Mouse (Mus musculus): ENCODE data around the gene Syn3. TPM values are rescaled to one million over a fixed set of nuclear protein-coding genes. Genes with fewer than 3 reads are reported as not detected.
A peak's percentile ranks its signal among the peaks of the same experiment; 100 is the strongest.

Syn3 gene
- polyA plus RNA-seq, 1 experiment from 2014 or later, result 4.5 TPM

DNA sequence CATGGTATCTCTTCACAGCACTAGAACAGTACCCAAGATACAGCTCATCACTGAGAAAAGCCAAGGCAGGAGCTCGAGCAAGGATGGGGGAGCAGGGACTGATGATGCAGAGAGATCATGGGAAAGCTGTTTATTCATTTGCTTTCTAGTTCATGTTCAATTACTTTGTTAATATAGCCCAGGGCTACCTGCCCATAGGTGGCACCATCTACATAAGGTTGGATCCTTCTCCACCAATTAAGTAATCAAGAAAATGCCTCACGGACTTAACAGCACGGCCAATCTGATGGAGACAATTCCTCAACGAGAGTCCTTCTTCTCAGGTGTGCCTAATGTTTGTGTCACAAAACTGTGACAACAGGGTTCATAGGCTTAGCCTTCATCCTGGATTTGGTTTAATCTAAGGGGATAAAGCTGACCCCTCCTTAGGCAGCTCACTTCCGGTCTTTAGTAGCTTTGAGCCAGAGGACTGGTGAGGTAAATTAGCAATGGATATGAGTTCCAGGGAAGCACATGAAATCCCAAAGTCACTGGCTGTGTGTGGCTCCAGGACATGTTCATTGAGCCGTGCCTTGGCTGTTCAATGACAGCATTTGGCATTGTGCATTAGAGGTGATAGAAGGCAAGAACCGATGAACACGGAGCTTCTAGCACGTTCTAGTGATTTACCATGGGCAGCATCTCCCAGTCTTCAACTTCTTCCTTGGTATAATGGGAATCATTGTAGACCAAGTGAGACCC, 423.6 kb downstream of the Syn3 start:
- DNase-seq (ENCODE audit: extremely low spot score, low spot score), result no peak
- no peaks in the 10 kb centered on the region for H3K4me1 ChIP-seq
- WGBS, result 88% methylated on average over 9 of the region's 9 CpGs
- H3K36me3 ChIP-seq (replicated peaks), result no peaks in the 10 kb centered on the region
- H3K27me3 ChIP-seq (ENCODE audit: poor library complexity, severe bottlenecking), result no peaks in the 10 kb centered on the region
- no peak overlapping the region for H3K27ac ChIP-seq
- H3K9me3 ChIP-seq, result peaks cover 7% of the 10 kb centered on the region; the same call in 1 of the 2 replicates
- no peak overlapping the region for H3K4me3 ChIP-seq

DNA sequence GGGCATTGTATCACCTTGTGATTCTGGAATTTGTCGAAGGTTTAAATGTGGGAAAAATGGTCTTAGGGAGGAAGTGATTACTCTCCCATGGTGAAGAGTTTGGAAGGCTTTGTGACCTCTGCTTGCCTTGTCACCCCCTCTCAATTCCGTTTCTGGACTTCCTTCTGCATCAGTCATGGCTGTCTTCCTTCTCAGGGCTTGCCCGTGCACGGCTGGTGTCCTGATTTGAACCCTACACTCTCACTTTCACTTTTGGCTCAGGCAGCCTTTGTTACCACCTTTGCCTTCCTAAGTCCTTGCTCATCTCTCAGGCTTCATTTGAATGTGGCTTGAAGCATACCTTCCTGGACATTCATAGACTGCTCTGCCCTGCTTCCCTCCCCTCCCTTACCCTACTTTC, 424.6 kb downstream of the Syn3 start:
- H3K27me3 ChIP-seq (ENCODE audit: poor library complexity, severe bottlenecking), result no peaks in the 10 kb centered on the region
- no peaks in the 10 kb centered on the region for H3K36me3 ChIP-seq (replicated peaks)
- no peak overlapping the region for H3K27ac ChIP-seq
- H3K4me3 ChIP-seq, result no peak overlapping the region
- WGBS, result 88% methylated on average over 4 of the region's 4 CpGs
- peaks cover 9% of the 10 kb centered on the region for H3K4me1 ChIP-seq
- DNase-seq (ENCODE audit: extremely low spot score, low spot score), result no peak
- H3K9me3 ChIP-seq, result peaks cover 7% of the 10 kb centered on the region; the same call in 1 of the 2 replicates

DNA sequence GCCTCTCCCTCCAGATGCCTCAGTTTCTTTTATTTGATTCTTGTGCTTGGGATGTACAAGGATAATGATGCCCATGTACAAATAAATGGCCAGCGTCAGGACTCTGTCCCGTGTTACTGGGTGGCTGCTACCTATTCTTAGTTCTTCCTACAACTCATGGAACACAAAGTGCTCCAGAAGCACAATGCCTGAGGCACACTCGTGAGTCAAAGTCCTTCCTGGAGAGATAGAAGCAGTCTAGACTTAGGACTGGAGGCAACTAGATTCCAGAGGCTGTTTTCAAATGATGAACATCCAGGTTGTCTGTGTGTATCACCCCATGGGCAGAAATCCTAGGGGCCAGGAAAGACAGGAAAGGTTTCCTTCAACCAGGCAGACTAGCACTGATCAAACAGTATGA, 427.9 kb downstream of the Syn3 start:
- no peak overlapping the region for H3K27ac ChIP-seq
- H3K27me3 ChIP-seq (ENCODE audit: poor library complexity, severe bottlenecking), result no peaks in the 10 kb centered on the region
- no peak for DNase-seq (ENCODE audit: extremely low spot score, low spot score)

DNA sequence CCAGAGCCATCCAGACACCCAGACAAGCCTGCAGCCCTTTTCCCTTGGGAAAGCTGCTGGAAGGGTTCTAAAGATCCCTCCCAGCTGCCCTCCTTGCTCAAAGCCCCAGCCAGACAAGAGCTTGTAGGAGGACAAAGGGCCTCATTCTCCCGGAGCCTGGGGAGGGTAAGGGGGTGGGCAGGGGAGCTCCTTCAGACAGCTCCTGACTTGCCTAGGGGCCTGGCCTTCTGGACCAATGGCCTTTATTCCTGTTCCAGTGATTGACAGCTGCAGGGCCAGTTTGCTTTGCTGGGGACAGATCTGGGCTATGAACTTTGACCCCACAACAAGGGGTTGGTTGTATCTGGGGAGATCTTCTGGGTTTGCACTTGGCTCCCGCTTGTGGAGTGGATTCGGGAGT, 429.4 kb downstream of the Syn3 start:
- Histone ChIP-seq H3K4me3 (no peak overlapping the region), H3K27ac (peak overlapping the region; percentile 80), H3K4me1 (peaks cover 28% of the 10 kb centered on the region), H3K9me3 (peaks cover 7% of the 10 kb centered on the region; the same call in 1 of the 2 replicates), H3K36me3 (replicated peaks) (no peaks in the 10 kb centered on the region), H3K27me3 (ENCODE audit: poor library complexity, severe bottlenecking) (no peaks in the 10 kb centered on the region)
- DNase-seq (ENCODE audit: extremely low spot score, low spot score), result peak; percentile 58
- WGBS, result 21% methylated on average over 3 of the region's 3 CpGs

More for the DNA sequence above, 427.9 kb downstream of the Syn3 start:
- WGBS, result 90% methylated on average over 3 of the region's 3 CpGs
- no peaks in the 10 kb centered on the region for H3K36me3 ChIP-seq (replicated peaks)
- peaks cover 23% of the 10 kb centered on the region for H3K4me1 ChIP-seq
- peaks cover 7% of the 10 kb centered on the region; the same call in 1 of the 2 replicates for H3K9me3 ChIP-seq
- no peak overlapping the region for H3K4me3 ChIP-seq

- no peak for DNase-seq (ENCODE audit: extremely low spot score, low spot score)
- Histone ChIP-seq H3K4me1 (peaks cover 28% of the 10 kb centered on the region), H3K27me3 (ENCODE audit: poor library complexity, severe bottlenecking) (no peaks in the 10 kb centered on the region), H3K4me3 (no peak overlapping the region), H3K9me3 (no peaks in the 10 kb centered on the region), H3K36me3 (replicated peaks) (no peaks in the 10 kb centered on the region), H3K27ac (peak overlapping the region; percentile 80)
- WGBS, result 60% methylated on average over 10 of the region's 10 CpGs
Measured at GRCm38 (mm10) chr10:86067911-86068310, 430.8 kb downstream of the Syn3 start.

DNA sequence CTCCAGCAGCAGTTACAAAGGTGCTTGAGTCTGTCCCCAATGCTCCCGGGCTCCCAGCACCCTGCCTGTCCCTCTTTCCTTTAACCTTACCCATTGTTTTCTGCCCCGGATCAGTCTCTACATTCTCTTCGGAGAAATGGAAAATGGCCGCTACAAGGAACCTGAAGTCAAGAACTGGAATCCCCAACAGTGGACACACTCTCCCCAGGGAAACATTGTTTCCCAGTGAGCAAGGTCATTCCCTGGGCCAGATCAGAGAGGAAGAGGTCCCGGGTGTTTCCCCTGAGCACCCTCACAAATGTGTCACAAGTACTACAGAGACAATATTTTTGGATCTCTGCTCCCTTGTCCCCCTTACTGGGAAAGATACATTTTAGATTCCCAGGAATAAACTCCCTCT, 432.0 kb downstream of the Syn3 start:
- no peak overlapping the region for H3K4me3 ChIP-seq
- H3K27ac ChIP-seq, result no peak overlapping the region
- WGBS, result 85% methylated on average over 5 of the region's 5 CpGs
- no peak for DNase-seq (ENCODE audit: extremely low spot score, low spot score)
- H3K27me3 ChIP-seq (ENCODE audit: poor library complexity, severe bottlenecking), result no peaks in the 10 kb centered on the region
- peaks cover 28% of the 10 kb centered on the region for H3K4me1 ChIP-seq
- H3K36me3 ChIP-seq (replicated peaks), result no peaks in the 10 kb centered on the region
- no peaks in the 10 kb centered on the region for H3K9me3 ChIP-seq

DNA sequence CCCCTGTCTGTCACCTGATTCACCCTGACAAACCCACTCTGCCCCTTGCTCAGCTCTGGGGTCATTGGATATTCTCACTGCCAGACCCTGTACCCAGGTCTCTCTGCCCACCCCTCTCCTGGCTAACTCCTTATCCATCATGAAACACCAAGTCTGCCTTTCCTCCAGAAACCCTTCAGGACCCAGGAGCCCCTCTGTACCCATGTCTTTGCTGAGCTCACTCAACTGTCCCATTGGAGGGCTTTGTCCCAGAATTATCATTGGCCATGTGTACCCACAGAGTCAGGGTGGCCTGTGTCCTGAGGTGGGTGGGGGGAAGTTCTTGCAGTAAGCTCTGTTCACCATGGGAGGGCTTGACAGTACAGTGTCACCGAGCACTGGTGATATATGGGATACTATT, 433.0 kb downstream of the Syn3 start:
- DNase-seq (ENCODE audit: extremely low spot score, low spot score), result no peak
- WGBS, result 91% methylated on average over 1 of the region's 1 CpGs
- peak overlapping the region; percentile 73; the same call in 1 of the 2 replicates for H3K27ac ChIP-seq

DNA sequence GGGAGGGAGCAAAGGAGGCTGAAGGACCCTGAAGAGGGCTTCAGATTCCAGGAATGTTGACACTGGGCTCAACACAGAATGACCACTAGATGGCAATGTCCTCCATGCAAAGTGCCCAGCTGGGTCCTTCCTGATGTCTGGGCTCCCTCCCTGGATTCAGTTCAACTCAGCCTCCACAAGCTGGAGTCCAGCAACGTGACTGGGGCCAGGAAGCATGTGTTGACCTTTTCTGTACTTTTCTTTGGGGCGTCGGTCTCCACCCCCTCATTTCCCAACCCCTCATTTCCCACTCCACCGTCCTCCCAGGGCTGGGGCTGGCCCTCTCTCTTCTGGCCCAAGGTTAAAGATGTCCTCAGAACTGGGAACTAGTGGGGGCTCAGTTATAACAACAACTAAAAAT, 433.8 kb downstream of the Syn3 start:
- Histone ChIP-seq H3K4me3 (no peak overlapping the region), H3K9me3 (no peaks in the 10 kb centered on the region), H3K27ac (peak overlapping the region; percentile 73), H3K27me3 (ENCODE audit: poor library complexity, severe bottlenecking) (no peaks in the 10 kb centered on the region), H3K4me1 (peaks cover 34% of the 10 kb centered on the region), H3K36me3 (replicated peaks) (no peaks in the 10 kb centered on the region)
- 3% methylated on average over 4 of the region's 4 CpGs for WGBS
- DNase-seq (ENCODE audit: extremely low spot score, low spot score), result peak; percentile 76

More for the DNA sequence above, 433.0 kb downstream of the Syn3 start:
- Histone ChIP-seq H3K36me3 (replicated peaks) (no peaks in the 10 kb centered on the region), H3K4me1 (peaks cover 28% of the 10 kb centered on the region), H3K4me3 (no peak overlapping the region), H3K27me3 (ENCODE audit: poor library complexity, severe bottlenecking) (no peaks in the 10 kb centered on the region), H3K9me3 (no peaks in the 10 kb centered on the region)

GRCm38 (mm10) chr10:86063018-86063384, 435.7 kb downstream of the Syn3 start:
- Histone ChIP-seq H3K36me3 (replicated peaks) (no peaks in the 10 kb centered on the region), H3K4me3 (no peak overlapping the region), H3K27me3 (ENCODE audit: poor library complexity, severe bottlenecking) (no peaks in the 10 kb centered on the region), H3K9me3 (no peaks in the 10 kb centered on the region), H3K27ac (no peak overlapping the region), H3K4me1 (peaks cover 15% of the 10 kb centered on the region)
- no peak for DNase-seq (ENCODE audit: extremely low spot score, low spot score)
- WGBS, result 99% methylated on average over 8 of the region's 8 CpGs

- Histone ChIP-seq H3K27me3 (ENCODE audit: poor library complexity, severe bottlenecking) (no peaks in the 10 kb centered on the region), H3K4me3 (no peak overlapping the region), H3K4me1 (peaks cover 13% of the 10 kb centered on the region), H3K36me3 (replicated peaks) (no peaks in the 10 kb centered on the region), H3K9me3 (no peaks in the 10 kb centered on the region), H3K27ac (no peak overlapping the region)
- WGBS, result 80% methylated on average over 5 of the region's 5 CpGs
- no peak for DNase-seq (ENCODE audit: extremely low spot score, low spot score)
Measured at GRCm38 (mm10) chr10:86062261-86063017, 436.3 kb downstream of the Syn3 start.

DNA sequence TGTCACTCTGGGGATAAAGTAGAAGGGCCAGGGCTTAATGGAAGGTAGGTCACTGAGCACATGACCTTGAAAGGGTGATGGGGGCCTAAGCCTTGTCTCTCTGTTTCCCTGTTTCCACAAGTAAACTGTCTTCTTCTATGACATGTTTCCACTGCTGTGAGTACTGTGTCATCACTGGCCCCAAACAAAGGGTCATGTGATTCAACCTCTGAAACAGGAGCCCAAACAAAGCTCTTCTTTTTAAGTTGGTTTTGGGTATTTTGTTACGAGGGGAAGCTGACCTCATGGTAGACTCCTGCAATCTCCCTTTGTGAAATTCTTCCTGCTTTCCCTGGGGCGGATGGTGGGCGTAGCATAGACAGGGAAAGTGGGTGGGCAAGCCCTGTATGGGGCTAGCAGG, 438.4 kb downstream of the Syn3 start:
- H3K4me3 ChIP-seq, result no peak overlapping the region
- 51% methylated on average over 3 of the region's 3 CpGs for WGBS

DNA sequence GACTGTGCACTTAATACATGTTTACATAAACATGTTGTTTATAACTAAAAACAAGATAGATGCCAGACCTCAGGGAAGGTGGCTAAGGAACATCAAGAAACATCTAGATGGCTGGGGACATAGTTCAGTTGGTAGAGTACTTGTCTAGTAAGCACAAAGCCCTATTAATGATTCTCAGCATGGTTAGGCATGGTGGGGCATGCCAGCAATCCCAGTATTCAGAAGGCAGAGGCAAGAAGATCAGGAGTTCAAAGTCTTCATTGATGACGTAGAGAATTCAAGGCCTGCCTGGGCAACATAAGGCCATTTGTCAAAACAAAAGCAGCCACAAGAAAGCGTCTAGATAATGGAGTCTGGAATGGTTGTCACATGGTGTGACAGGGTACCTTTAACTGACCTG, 441.0 kb downstream of the Syn3 start:
- 0 out of 2 replicates have a peak, but pooled peaks cover 11% of the 10 kb centered on the region for H3K36me3 ChIP-seq (replicated peaks)
- H3K27ac ChIP-seq, result no peak overlapping the region; the same call in 1 of the 2 replicates
- 67% methylated on average over 2 of the region's 2 CpGs for WGBS
- no peak for DNase-seq (ENCODE audit: extremely low spot score, low spot score)
- H3K27me3 ChIP-seq (ENCODE audit: poor library complexity, severe bottlenecking), result no peaks in the 10 kb centered on the region
- H3K4me1 ChIP-seq, result peaks cover 11% of the 10 kb centered on the region
- peaks cover 6% of the 10 kb centered on the region; the same call in 1 of the 2 replicates for H3K9me3 ChIP-seq
- H3K4me3 ChIP-seq, result no peak overlapping the region

More for the DNA sequence above, 438.4 kb downstream of the Syn3 start:
- Histone ChIP-seq H3K27me3 (ENCODE audit: poor library complexity, severe bottlenecking) (no peaks in the 10 kb centered on the region), H3K27ac (no peak overlapping the region), H3K4me1 (peaks cover 15% of the 10 kb centered on the region), H3K9me3 (peaks cover 6% of the 10 kb centered on the region; the same call in 1 of the 2 replicates), H3K36me3 (replicated peaks) (0 out of 2 replicates have a peak, but pooled peaks cover 11% of the 10 kb centered on the region)
- no peak for DNase-seq (ENCODE audit: extremely low spot score, low spot score)

DNA sequence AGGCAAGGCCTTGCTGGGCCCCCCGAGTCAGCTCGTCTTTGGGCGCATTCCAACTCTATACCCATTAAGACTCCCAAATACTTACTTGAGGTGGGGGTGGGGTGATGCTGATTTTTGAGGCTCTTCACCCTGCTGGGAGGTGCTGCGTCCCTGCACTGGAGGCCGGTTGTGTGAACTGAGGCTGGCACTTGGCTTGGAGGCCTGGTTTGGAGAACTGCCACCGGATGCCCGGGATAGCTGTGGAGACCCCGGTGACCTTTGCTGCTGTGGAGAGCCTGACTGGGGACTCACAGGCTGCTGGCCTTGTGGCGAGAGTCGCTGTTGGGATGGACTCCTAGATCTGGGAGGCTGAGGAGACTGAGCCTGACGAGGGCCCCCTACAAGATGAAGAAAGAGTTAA, 441.4 kb downstream of the Syn3 start:
- DNase-seq (ENCODE audit: extremely low spot score, low spot score), result no peak
- no peaks in the 10 kb centered on the region for H3K27me3 ChIP-seq (ENCODE audit: poor library complexity, severe bottlenecking)
- H3K27ac ChIP-seq, result peak overlapping the region; percentile 20; the same call in 1 of the 2 replicates
- 0 out of 2 replicates have a peak, but pooled peaks cover 11% of the 10 kb centered on the region for H3K36me3 ChIP-seq (replicated peaks)
- WGBS, result 81% methylated on average over 11 of the region's 11 CpGs
- peaks cover 11% of the 10 kb centered on the region for H3K4me1 ChIP-seq
- peaks cover 6% of the 10 kb centered on the region; the same call in 1 of the 2 replicates for H3K9me3 ChIP-seq
- H3K4me3 ChIP-seq, result no peak overlapping the region
